Mouse (Mus musculus): Measurements from ENCODE around the gene Tgfb1i1.

The Tgfb1i1 gene

DNA sequence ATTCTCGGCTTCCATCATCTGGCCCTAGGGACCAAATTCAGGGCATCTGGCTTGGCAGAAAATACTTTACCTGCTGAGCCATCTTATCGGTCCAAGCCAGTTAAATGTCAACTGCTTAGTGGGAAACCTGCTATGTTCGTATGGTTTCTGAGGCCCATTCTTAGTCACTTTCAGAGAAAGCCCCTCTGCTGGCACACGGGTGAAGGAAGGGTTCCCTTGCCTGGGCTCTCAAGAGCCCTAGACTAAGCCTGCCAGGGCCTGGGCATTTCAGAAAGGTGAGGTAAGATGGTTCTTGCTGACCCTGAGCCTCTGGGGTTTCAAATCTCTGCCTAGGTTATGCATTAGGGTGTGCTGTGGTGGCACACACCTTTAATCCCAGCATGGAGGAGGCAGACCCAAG lies 1.1 kb upstream of the Tgfb1i1 start:
- DNase-seq, result no peak

DNA sequence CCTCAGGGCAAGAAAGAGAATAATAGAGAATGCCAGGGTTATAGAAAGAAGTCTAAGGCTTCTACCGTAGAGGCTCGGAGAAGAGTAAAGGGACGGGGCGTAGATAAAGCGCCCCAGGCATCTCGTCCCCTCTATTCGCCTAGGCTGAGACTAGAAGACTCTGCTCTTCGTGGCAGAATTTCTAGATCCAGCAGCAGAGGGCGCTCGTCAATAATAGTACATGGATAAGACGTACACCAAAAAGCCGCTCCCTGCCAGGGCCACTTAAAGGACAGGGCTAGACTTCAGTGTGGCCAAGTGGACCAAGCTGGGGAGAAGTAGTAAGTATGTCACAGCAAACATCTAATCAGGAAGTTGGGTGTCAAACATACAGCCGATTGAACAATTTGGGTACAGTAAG lies 831 bp downstream of the Tgfb1i1 start:
- DNase-seq, result peak; percentile 75

DNA sequence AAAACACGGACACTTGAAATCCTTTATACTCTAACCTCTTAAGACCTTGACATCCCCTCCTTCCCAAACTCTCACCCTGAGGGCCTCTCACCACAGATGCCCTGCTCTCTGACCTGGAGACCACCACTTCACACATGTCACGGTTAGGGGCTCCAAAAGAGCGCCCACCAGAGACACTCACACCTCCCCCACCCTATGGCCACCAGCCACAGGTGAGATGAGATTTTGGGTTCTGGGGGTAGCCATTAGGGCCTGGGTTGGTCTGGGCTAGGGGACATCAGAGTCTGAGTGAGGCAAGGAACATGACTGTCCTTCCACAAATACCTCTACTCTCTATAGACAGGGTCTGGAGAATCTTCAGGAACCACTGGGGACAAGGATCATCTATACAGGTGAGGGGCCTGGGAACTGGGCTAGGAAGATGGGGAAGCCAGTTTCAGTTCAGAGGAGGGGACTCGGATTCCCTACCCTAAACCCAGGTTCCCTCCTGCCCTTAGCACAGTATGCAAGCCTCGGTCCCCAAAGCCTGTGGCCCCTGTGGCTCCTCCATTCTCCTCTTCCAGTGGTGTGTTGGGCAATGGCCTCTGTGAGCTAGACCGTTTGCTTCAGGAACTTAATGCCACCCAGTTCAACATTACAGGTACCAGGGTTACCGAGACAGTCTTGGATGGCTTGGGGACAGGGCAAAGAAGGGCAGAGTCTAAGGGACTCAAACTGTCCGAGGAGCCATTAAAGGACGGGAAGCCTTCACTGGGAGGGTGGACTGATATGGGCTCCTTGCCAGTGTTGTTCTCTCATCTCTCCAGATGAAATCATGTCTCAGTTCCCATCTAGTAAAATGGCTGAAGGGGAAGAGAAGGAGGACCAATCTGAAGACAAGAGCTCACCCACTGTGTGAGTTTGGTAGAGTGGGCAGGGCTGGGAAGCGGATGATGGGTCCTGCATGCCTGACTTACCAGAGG lies 1.8 kb downstream of the Tgfb1i1 start:
- no peak for DNase-seq

DNA sequence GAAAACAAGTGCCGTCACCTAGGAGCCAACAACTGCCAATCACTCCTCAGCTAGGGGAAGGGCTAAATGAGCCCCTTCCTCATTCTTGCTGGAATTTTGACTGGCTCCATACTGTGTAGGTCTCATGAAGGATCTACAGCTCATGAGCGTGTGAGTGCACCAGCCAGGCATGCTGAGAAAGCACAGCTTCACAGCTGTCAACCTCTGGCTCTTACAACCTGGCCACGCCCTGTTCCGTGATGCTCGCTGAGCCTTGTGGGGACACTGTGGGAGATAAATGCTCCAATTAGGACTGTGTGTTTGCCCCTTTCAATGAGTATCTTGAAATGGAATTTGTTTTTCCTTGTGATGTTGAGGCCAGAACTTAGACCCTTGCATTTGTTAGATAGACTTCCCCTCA lies 3.4 kb downstream of the Tgfb1i1 start:
- DNase-seq, result no peak

DNA sequence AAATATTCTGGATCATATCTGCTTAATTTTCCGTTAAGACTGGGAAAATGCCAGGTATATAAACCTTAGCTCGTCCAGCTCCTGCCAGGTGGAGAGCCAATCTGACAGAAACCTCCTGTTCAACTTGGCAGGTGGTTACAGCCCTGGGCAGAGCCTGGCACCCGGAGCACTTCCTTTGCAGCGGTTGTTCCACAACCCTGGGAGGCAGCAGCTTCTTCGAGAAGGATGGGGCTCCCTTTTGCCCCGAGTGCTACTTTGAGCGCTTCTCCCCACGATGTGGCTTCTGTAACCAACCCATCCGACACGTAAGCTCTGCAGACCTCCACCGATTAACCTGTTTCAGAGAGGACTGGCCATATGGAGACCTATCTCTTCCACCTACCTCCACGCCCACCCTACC lies 5.3 kb downstream of the Tgfb1i1 start:
- no peak for DNase-seq

DNA sequence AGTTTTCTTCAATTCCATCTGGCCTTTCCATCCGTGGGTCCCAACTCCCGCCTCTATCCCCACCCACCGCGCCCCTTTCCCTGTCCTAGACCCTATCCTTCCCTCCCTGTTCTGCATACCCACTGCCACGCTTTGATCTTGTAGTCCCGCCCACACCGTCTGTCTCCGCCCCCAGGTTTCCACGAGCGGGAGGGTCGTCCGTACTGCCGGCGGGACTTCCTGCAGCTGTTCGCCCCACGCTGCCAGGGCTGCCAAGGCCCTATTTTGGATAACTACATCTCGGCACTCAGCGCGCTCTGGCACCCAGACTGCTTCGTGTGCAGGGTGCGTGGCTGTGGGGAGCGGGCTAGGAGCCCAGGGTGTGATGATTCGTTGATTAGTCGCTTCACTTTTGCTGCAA lies 6.0 kb downstream of the Tgfb1i1 start:
- peak; percentile 80 for DNase-seq

DNA sequence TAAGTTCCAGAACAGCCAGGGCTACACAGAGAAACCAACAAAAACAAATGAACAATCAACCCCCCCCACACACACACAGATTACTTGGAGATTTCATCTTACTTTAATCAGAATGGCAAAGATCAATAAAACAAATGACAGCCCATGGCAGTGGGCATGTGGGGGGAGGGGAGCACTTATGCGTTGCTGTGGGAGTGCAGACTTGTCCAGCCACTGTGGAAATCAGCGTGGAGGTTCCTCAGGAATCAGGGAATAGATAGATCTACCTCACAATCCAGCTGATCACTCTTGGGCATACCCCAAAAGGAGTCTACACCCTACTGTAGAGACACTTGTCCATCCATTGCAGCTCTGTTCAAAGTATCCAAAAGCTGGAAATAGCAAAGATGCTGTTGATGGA lies 8.4 kb downstream of the Tgfb1i1 start:
- DNase-seq, result no peak

DNA sequence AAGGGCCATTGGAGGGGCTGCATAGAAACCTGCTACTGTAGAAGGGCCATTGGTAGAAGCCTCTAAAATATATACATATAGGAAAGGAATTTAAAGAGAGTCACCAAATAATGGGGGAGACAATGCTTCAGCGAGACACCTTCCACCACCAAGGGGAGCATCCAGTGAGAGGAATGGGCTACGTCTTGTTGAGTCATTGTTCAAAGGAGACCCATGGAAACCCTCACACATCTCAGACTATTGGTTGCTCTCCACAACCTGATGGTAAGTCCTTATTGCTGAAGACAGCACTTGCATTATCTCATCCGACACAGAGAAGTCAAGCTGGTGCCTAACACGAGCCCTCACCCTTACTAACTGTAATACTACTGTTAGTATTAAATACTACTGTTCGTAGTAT lies 9.1 kb downstream of the Tgfb1i1 start:
- no peak for DNase-seq

DNA sequence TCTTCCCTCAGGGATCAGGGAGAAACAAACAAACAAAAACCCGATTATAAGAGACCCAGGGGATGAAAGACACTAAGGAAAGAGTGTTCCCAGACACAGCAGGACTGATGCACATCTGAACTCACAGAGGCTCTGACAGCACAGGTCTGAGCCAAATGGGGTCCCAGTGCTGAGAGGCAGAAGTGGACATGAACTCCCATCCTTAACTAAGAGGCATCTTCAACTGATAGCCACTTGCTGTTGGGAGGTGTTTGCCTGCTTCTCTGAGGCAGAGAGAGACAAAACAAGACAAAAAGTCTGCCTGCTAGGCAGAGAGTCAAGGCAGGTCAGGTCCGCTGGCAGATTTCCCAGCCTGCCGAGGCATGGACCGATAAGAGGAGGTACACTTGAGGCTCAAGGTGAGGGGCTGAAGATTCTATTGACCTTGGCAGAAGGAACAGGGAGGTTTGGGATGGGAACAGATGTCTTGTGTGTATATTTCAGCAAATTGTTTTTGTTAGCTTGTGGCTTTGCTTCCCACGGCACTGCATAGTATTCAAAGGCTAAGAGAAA lies 10.2 kb downstream of the Tgfb1i1 start:
- DNase-seq, result no peak

DNA sequence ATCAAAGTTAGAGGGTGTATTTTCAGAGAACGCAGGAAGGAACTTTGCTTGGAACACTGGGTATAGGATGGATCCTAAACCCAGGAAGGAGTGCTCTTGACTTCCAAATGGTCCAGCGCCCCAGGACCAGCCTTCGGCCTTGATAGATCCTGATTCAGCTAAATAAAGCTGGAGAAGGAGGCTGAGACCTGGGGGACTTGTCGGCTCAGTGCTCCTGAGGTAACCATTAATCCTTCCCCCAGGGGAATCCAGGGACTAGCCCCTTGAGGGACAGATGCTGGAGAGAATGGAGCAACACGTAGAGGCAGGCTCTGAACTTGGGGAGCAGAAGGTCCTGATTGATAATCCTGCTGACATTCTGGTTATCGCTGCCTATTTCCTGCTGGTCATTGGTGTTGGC lies 18.8 kb downstream of the Tgfb1i1 start, which contains the start of gene Slc5a2:
Gene Slc5a2 (plus strand): TSS at position 247 of the 400 bp plus-strand sequence.
- no peak for DNase-seq

DNA sequence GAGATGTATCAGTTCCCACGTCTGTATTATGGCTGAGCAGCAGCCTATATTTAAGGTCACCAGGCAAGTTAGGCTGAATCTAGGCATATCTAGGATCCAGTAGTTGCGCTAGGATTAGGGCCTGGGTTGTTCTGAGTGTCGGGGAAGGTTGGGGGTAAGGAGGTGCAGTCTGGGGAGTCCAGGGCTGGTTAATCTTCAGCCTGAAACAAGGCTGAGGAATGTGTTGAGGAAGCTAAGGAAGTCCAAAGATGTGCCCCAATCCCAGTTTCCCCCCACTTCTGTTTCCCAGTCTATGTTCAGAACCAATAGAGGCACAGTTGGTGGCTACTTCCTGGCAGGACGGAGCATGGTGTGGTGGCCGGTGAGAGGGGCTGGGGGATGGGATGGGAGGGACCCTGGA lies 19.4 kb downstream of the Tgfb1i1 start:
- DNase-seq, result no peak

DNA sequence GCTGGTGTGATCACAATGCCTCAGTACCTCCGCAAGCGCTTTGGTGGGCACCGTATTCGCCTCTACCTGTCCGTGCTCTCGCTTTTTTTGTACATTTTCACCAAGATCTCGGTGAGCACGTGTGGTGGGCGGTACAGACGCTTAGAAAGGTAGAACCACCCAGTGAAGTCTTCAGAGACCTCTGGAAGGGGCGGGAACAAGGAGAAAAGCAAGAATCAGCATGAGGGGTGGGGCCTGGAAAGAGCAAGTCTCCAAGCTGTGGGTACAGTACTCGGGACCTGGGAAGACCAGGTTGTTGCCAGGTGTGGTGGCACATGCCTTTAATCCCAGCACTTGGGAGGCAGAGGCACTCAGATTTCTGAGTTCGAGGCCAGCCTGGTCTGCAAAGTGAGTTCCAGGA lies 20.8 kb downstream of the Tgfb1i1 start:
- no peak for DNase-seq

DNA sequence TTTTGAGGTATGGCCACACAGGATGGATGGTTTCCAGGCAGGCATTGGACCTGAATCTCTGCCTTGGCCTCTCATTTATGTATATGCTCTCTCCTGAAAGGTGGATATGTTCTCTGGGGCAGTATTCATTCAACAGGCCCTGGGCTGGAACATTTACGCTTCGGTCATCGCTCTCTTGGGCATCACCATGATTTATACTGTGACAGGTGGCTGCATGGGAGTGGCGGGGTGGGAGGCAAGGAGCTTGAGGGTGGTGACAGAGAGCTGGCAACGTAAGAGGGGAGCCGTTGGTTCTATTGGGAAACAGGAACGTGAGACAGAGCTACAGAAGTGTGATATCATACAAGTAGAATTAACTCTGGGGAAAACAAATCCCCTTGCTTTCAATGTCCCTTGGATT lies 21.2 kb downstream of the Tgfb1i1 start:
- DNase-seq, result no peak

DNA sequence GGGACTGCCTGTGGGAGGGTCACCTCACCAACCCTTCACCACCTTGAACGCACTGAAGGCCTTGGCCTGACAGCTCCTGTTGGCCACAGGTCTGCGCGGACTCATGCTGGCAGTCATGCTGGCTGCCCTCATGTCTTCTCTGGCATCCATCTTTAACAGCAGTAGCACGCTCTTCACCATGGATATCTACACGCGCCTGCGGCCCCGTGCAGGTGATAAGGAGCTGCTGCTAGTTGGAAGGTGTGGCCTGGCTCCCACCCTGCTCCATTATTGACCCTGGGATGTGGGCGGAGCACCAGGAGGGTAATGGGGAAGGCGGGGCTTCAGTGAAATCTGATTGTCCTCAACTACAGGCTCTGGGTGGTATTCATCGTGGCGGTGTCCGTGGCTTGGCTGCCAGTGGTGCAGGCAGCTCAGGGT lies 23.8 kb downstream of the Tgfb1i1 start:
- DNase-seq, result no peak

DNA sequence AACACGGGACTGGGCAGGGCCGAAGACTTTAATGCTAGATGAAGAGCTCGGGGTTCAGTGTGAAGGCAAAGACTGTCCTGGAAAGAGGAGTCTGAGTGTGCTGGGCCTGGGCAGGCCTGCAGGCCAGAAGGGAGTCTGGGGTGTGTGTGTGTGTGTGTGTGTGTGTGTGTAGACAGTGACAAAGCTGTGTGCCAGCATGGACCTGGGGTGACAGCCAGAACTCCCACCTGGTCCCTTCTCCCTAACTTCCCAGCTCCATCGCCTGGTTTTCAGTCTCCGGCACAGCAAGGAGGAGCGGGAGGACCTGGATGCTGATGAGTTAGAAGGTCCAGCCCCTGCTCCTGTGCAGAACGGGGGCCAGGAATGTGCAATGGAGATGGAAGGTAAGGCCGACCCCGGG lies 24.9 kb downstream of the Tgfb1i1 start:
- no peak for DNase-seq

DNA sequence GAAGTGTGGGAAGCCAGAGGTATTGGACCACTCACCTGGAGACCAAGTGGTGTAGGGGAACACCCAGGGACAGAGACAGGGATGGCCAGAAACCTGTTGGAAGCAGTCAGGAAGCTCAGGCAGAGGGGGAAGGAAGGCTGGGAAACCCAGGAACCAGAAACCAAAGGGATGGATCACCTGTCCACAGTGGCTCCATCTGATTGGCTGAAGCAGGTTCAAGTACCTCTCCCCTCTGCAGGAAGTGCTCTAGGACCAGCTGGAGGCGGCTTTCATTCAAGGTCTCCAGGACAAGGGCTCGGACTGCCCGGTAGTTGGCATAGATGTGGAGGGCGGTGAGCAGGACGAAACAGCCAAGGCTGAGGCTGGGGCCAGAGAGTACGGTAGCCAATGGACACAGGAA lies 29.4 kb downstream of the Tgfb1i1 start:
- DNase-seq, result no peak

DNA sequence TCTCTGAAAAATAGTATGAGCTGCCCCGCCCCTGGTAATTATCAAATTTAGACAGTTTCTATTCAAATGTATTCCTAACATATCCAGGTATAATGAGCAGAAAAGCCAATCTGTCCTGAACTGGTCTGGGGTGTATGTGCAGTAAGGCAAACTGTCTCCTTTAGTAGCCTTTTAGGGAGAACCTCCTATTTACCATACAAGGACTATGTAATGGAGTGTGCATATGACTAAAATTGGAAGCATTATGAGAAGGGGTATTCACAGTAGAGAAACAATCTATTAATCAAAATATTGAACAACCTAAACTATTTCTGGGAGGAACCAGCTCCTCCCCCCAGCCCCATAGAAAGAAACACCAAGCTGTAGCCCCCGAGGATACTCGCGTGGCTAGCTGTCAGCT lies 33.1 kb downstream of the Tgfb1i1 start:
- DNase-seq, result no peak

DNA sequence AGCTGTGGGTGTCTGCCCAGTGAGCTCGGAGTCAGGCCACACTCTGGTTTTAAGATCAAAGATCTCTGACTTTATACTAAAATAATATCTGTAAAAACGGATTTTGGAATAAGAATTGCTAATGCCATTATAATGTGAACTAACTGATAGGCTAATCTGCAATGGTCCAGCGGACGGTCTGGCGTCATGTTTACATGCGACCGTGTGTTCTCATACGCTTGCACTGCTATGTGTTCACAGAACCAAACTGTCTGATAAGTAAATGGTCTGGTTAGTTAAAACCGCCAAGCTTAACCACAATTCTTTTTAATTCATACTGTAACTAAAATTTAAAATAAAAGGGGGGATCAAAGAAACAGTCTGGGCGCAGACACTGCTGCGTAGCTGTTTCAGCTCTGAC lies 35.2 kb downstream of the Tgfb1i1 start:
- DNase-seq, result no peak

DNA sequence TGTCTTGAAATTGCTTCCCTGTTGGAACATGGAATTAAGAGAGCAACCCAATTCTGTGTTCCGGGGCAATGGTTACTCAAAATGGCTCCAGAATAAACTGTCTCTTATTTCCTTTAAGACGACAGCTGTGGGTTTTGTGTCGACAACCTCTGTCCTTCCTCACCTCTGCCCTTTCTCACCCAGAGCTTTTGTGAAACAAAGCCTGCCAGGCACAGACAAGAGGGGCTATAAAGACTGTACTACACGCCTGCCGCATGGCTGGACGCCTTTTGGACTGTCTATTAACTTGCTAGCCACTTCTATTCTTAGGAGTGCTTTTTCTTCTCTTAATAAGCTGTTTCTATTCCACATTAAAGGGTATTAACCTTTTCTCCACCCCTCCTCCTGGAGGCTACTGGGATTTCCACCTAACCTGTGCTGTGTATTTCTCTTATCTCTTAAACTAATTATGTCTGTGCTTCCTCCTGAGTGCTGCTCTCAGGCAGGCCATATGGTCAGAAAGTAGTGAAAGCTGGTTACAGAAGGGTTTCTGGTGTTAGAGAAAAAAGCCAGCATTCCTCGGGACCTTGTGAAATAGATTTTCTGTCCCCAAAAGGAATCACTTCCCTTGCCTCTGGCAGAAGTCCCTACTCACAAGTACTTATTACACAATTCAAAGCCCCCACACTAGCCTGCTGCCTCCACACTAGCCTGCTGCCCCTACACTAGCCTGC lies 36.1 kb downstream of the Tgfb1i1 start:
- DNase-seq, result no peak

DNA sequence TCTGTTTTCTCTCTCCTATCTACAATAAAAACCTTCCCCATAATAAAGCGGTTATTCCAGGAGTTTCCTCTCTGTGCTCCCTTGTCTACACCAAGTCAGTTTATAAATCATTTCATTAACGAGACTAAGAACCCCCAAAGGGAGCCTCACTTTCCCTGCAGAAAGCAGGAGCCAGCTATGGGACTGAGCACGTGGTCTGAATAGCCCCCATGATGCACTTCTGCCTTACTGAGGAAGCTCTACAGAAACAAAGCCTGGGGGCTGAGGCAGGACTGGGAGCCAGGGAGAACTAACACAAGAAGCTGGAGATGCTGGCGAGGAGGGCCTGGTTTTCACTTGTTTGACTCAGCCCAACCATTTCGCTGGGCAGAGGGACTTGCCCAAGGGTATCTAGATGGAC lies 37.4 kb downstream of the Tgfb1i1 start:
- DNase-seq, result no peak

DNA sequence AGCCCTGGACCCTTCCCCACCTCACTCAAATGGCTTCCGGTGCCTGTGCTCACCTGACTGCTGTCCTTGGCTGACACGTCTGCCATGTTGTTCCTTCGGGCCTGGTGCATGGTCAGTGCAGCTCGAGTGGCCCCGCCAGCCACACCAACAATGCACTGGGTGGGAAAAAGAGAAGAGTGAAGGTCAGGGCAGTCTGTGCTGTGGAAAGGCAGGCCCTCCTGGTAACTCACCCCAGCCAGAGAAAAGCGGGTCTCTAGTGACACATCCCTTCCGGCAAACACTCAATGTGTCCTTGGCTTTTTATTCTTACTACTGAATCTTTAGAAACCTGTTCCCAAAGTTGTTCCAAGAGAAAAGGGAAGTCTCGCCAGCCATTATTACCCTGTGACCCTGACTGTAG lies 38.4 kb downstream of the Tgfb1i1 start:
- DNase-seq, result no peak

DNA sequence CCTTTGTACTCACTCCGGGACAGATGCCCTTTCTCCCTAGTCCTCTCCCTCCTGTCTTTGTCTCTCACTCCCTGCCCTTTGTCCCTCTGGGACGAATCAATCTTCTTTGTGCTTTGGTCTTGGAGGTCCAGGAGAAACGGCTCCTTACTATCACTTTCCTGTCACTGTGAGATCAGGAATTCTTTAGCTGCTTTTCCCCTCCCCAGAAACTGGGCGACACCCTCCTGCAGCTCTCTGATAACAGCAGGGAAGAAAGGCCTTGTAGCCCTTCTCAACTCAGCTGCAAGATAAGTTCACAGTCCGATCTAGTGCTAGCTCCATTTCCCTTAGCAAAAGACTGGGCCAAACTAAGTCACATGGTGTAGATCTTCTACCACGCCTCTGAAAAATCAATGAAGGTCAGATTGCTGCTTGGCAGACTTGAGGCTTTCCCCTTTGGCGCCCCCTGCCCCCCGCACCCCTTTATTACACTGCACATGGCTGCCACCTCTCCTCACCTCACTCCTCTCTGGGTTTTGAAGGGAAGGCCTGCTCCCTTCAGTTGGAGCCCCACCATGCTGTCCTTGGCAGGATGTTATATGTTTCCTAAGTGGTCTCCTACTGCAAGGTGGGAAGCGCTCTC lies 42.4 kb downstream of the Tgfb1i1 start:
- DNase-seq, result no peak

DNA sequence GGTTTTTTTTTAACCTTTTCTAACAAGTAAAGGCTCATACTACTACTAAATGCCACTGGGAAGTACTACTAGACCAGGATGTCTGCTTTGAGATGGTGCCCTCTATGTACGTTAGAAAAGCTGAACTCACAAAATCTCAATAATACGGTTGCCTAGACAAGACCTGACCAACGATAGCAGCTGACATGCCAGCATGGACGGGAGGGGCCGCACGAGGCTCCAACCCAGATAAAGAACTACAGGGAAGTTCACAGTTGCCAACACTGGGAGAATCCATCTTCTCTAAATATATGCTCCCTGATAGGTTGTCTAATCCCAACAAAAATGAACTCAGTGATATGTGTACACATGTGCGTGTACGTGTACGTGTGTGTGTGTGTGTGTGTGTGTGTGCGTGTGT lies 48.2 kb downstream of the Tgfb1i1 start:
- DNase-seq, result no peak

DNA sequence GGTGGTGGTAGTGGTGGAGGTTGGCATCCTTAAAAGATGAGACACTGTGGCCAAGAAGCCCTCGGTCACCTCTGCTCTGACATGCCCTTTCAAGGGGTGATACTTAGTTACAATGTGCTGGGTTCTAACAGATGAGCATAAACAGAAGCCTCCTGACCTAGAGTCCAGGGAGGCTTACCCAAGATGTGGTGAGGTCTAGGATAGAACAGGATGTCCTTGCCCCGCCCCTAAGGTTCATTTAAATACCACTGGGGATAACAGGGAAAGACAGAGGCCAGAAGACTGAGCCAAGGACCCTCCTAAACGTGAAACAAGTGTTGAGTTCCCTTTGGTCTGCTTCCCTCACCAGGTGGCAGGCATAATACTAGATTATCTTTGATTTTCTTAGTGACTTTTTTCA lies 49.9 kb downstream of the Tgfb1i1 start:
- DNase-seq, result no peak
